Mouse (Mus musculus) hindbrain, embryonic 11.5 days (tissue): ENCODE data around the gene Smok3c. TPM values are rescaled to one million over a fixed set of nuclear protein-coding genes. Genes with fewer than 3 reads are reported as not detected.
"Not testable (repeated sequence)": the region's sequence is repeated elsewhere in the genome, so short reads cannot be mapped to it uniquely, and the experiment has no call there.

Source experiments
- ATAC-seq: fragments of 200-750 bp; cut with Nextera tagmentation; 2 replicates; pipeline ENCODE4 v1.8.0; 2017; ENCODE audit warnings: mild to moderate bottlenecking, moderate TSS enrichment, moderate library complexity; ENCODE audit not compliant: low FRiP score
- DNase-seq: peaks from one replicate; pipeline ENCODE4 v3.0.0-alpha.2; 2015; ENCODE audit warnings: low spot score
- H3K27ac ChIP-seq: fragments of 300-500 bp; sonication (generic); 2 replicates; pipeline ENCODE4 v1.5.1; 2014; ENCODE audit warnings: mild to moderate bottlenecking, low read depth, low read length
- H3K27me3 ChIP-seq: fragments of 300-500 bp; sonication (generic); 2 replicates; pipeline ENCODE4 v1.6.1; 2014; ENCODE audit warnings: mild to moderate bottlenecking, low read length, moderate library complexity, mixed read lengths; ENCODE audit not compliant: control insufficient read depth, insufficient read depth
- H3K36me3 ChIP-seq: fragments of 300-500 bp; sonication (generic); 2 replicates; pipeline ENCODE4 v1.6.1; 2014; ENCODE audit warnings: mild to moderate bottlenecking, low read length, moderate library complexity, mixed read lengths; ENCODE audit not compliant: control insufficient read depth, insufficient read depth
- H3K4me1 ChIP-seq: fragments of 300-500 bp; sonication (generic); replicated peaks from 2 replicates; pipeline ENCODE4 v1.6.1; 2014; ENCODE audit warnings: low read length, mixed read lengths; ENCODE audit not compliant: control insufficient read depth, insufficient read depth
- H3K4me2 ChIP-seq: fragments of 300-500 bp; sonication (generic); replicated peaks from 2 replicates; pipeline ENCODE4 v1.6.1; 2014; ENCODE audit warnings: mild to moderate bottlenecking, low read depth, low read length
- H3K4me3 ChIP-seq: fragments of 300-500 bp; sonication (generic); 2 replicates; pipeline ENCODE4 v1.5.1; 2014; ENCODE audit warnings: low read depth, low read length
- H3K9ac ChIP-seq: fragments of 300-500 bp; sonication (generic); 2 replicates; pipeline ENCODE4 v1.6.1; 2014; ENCODE audit warnings: low read depth, low read length
- H3K9me3 ChIP-seq: fragments of 300-500 bp; sonication (generic); 2 replicates; pipeline ENCODE4 v1.6.1; 2016; ENCODE audit warnings: low read length; ENCODE audit not compliant: control insufficient read depth
- WGBS: fragments of 180-500 bp; shearing (Covaris S2); extraction: QIAGEN DNeasy Blood & Tissue Kit; methylation state at CpG from one replicate; pipeline ENCODE4 v1.1.7; 2014; 5-methylcytosine and 5-hydroxymethylcytosine counted together
- polyA plus RNA-seq: library from polyadenylated mRNA; unstranded; fragments of >200 nt; fragmentation: Nextera tagmentation; extraction: Ambion mirVana; gene quantifications from 2 replicates; pipeline ENCODE4 v1.2.1, GENCODE M21; 2014

Gene Smok3c
- polyA plus RNA-seq, 1 experiment from 2014 or later, result not detected

GRCm38 (mm10) chr5:138088366-138088765 is 35.4 kb downstream of the Smok3c start:
- Histone ChIP-seq H3K4me3 (no peak overlapping the region), H3K9me3 (no peaks in the 10 kb centered on the region), H3K27me3 (no peaks in the 10 kb centered on the region), H3K9ac (no peak overlapping the region), H3K27ac (no peak overlapping the region), H3K36me3 (no peaks in the 10 kb centered on the region), H3K4me2 (no peak overlapping the region), H3K4me1 (no peaks in the 10 kb centered on the region)
- ATAC-seq (no peak), DNase-seq (no peak)
- WGBS, result 95% methylated on average over 3 of the region's 3 CpGs

- WGBS, result 88% methylated on average over 6 of the region's 6 CpGs
- H3K4me1 ChIP-seq, result no peaks in the 10 kb centered on the region
- no peak for DNase-seq
- no peak overlapping the region for H3K9ac ChIP-seq
- no peaks in the 10 kb centered on the region for H3K27me3 ChIP-seq
- H3K9me3 ChIP-seq, result no peaks in the 10 kb centered on the region
- no peaks in the 10 kb centered on the region for H3K36me3 ChIP-seq
- ATAC-seq, result no peak
- H3K4me2 ChIP-seq, result no peak overlapping the region
- H3K27ac ChIP-seq, result no peak overlapping the region
- H3K4me3 ChIP-seq, result no peak overlapping the region
Measured at GRCm38 (mm10) chr5:138089108-138089551, 36.1 kb downstream of the Smok3c start.

- H3K36me3 ChIP-seq, result no peaks in the 10 kb centered on the region
- 84% methylated on average over 3 of the region's 3 CpGs for WGBS
Measured at GRCm38 (mm10) chr5:138090271-138090670, 37.3 kb downstream of the Smok3c start.

GRCm38 (mm10) chr5:138090737-138091136 is 37.7 kb downstream of the Smok3c start:
- H3K27me3 ChIP-seq, result no peaks in the 10 kb centered on the region
- no peaks in the 10 kb centered on the region for H3K9me3 ChIP-seq
- no peak overlapping the region for H3K4me2 ChIP-seq
- H3K36me3 ChIP-seq, result peaks cover 1% of the 10 kb centered on the region; the same call in 1 of the 2 replicates
- H3K27ac ChIP-seq, result no peak overlapping the region
- H3K9ac ChIP-seq, result no peak overlapping the region
- DNase-seq, result no peak
- H3K4me1 ChIP-seq, result no peaks in the 10 kb centered on the region
- no peak overlapping the region for H3K4me3 ChIP-seq
- WGBS, result 91% methylated on average over 5 of the region's 5 CpGs
- ATAC-seq, result no peak

More at GRCm38 (mm10) chr5:138090271-138090670, 37.3 kb downstream of the Smok3c start:
- Histone ChIP-seq H3K4me2 (no peak overlapping the region), H3K9ac (no peak overlapping the region), H3K4me3 (no peak overlapping the region), H3K27ac (no peak overlapping the region), H3K4me1 (no peaks in the 10 kb centered on the region), H3K27me3 (no peaks in the 10 kb centered on the region), H3K9me3 (no peaks in the 10 kb centered on the region)
- ATAC-seq (no peak), DNase-seq (peak; percentile 18)

GRCm38 (mm10) chr5:138092771-138093170 is 39.8 kb downstream of the Smok3c start:
- ATAC-seq, result no peak
- peaks cover 8% of the 10 kb centered on the region; the same call in 1 of the 2 replicates for H3K36me3 ChIP-seq
- WGBS, result 93% methylated on average over 4 of the region's 4 CpGs

GRCm38 (mm10) chr5:138094474-138094873 is 41.5 kb downstream of the Smok3c start:
- DNase-seq (no peak), ATAC-seq (no peak)
- Histone ChIP-seq H3K27me3 (no peaks in the 10 kb centered on the region), H3K36me3 (peaks cover 20% of the 10 kb centered on the region; the same call in 1 of the 2 replicates), H3K4me1 (no peaks in the 10 kb centered on the region), H3K4me3 (no peak overlapping the region), H3K9ac (no peak overlapping the region), H3K27ac (no peak overlapping the region), H3K9me3 (no peaks in the 10 kb centered on the region), H3K4me2 (no peak overlapping the region)
- WGBS, result 91% methylated on average over 6 of the region's 6 CpGs

More at GRCm38 (mm10) chr5:138092771-138093170, 39.8 kb downstream of the Smok3c start:
- H3K4me1 ChIP-seq, result no peaks in the 10 kb centered on the region
- no peak overlapping the region for H3K9ac ChIP-seq
- no peak overlapping the region for H3K4me3 ChIP-seq
- H3K27ac ChIP-seq, result no peak overlapping the region
- DNase-seq, result no peak
- H3K9me3 ChIP-seq, result no peaks in the 10 kb centered on the region
- H3K27me3 ChIP-seq, result no peaks in the 10 kb centered on the region
- no peak overlapping the region for H3K4me2 ChIP-seq

GRCm38 (mm10) chr5:138104976-138105375 is 52.0 kb downstream of the Smok3c start:
- Histone ChIP-seq H3K9me3 (no peaks in the 10 kb centered on the region), H3K36me3 (peaks cover 15% of the 10 kb centered on the region), H3K27ac (no peak overlapping the region), H3K27me3 (no peaks in the 10 kb centered on the region), H3K9ac (no peak overlapping the region), H3K4me1 (no peaks in the 10 kb centered on the region), H3K4me2 (no peak overlapping the region), H3K4me3 (no peak overlapping the region)
- 91% methylated on average over 2 of the region's 2 CpGs for WGBS
- DNase-seq, result no peak
- no peak for ATAC-seq

GRCm38 (mm10) chr5:138107130-138107529 is 54.1 kb downstream of the Smok3c start:
- Histone ChIP-seq H3K4me1 (no peaks in the 10 kb centered on the region), H3K9ac (no peak overlapping the region), H3K27me3 (no peaks in the 10 kb centered on the region), H3K36me3 (0 out of 2 replicates have a peak, but pooled peaks cover 2% of the 10 kb centered on the region), H3K4me3 (no peak overlapping the region), H3K27ac (no peak overlapping the region), H3K4me2 (no peak overlapping the region), H3K9me3 (no peaks in the 10 kb centered on the region)
- ATAC-seq (no peak), DNase-seq (no peak)
- WGBS, result 80% methylated on average over 3 of the region's 3 CpGs

GRCm38 (mm10) chr5:138109847-138110396 is 56.9 kb downstream of the Smok3c start:
- not testable (repeated sequence) for H3K4me1 ChIP-seq, H3K4me2 ChIP-seq, DNase-seq, H3K36me3 ChIP-seq, H3K27me3 ChIP-seq, H3K4me3 ChIP-seq, H3K9me3 ChIP-seq, H3K27ac ChIP-seq, H3K9ac ChIP-seq, ATAC-seq
- 66% methylated on average over 4 of the region's 4 CpGs for WGBS
